Mouse (Mus musculus) liver, embryonic 14.5 days (tissue): Measurements from ENCODE around the gene Ccdc63. TPM values are rescaled to one million over a fixed set of nuclear protein-coding genes. Genes with fewer than 3 reads are reported as not detected.

ENCODE experiments used
- ATAC-seq: fragments of 200-750 bp; cut with Nextera tagmentation; 2 replicates; pipeline ENCODE4 v1.8.0; 2017; ENCODE audit warnings: moderate number of reproducible peaks, mild to moderate bottlenecking, moderate library complexity; ENCODE audit not compliant: insufficient read depth
- DNase-seq, 3 experiments: peaks; one replicate each; pipeline ENCODE4 v3.0.0-alpha.2; 2012 to 2013; ENCODE audit warnings: low read depth in 3 of 3, low spot score in 3 of 3
- H3K27ac ChIP-seq: fragments of 300-500 bp; sonication (generic); 2 replicates; pipeline ENCODE4 v1.5.1; 2014; ENCODE audit warnings: moderate library complexity, mild to moderate bottlenecking, control low read depth, inconsistent platforms
- H3K27me3 ChIP-seq: fragments of 300-500 bp; sonication (generic); 2 replicates; pipeline ENCODE4 v1.6.1; 2014; ENCODE audit warnings: mild to moderate bottlenecking, low read length, moderate library complexity; ENCODE audit not compliant: control insufficient read depth, insufficient read depth
- H3K36me3 ChIP-seq: fragments of 300-500 bp; sonication (generic); replicated peaks from 2 replicates; pipeline ENCODE4 v1.6.1; 2014; ENCODE audit warnings: low read depth; ENCODE audit not compliant: control insufficient read depth, insufficient read depth
- H3K4me1 ChIP-seq, 2 experiments: fragments of 200-500 bp in 1 of 2; fragments of 300-500 bp in 1 of 2; sonication (generic) in 1 of 2; replicated peaks; 2 replicates each; pipeline ENCODE4 v1.6.1; 2012 to 2014; ENCODE audit warnings: antibody characterized with exemption in 1 of 2, inconsistent platforms in 1 of 2, low read length in 1 of 2; ENCODE audit not compliant: control insufficient read depth in 2 of 2, insufficient read depth in 2 of 2
- H3K4me2 ChIP-seq: fragments of 300-500 bp; sonication (generic); 2 replicates; pipeline ENCODE4 v1.6.1; 2014; ENCODE audit warnings: low read depth, mild to moderate bottlenecking, control low read depth, moderate library complexity
- H3K4me3 ChIP-seq, 2 experiments: fragments of 200-500 bp in 1 of 2; fragments of 300-500 bp in 1 of 2; sonication (generic) in 1 of 2; 2 replicates each; pipeline ENCODE4 v1.5.1; 2012 to 2014; ENCODE audit warnings: low read depth in 2 of 2, low read length in 2 of 2, mild to moderate bottlenecking in 2 of 2, control low read depth in 1 of 2, inconsistent platforms in 1 of 2, moderate library complexity in 1 of 2; ENCODE audit not compliant: insufficient read depth in 1 of 2
- H3K9ac ChIP-seq: fragments of 300-500 bp; sonication (generic); replicated peaks from 2 replicates; pipeline ENCODE4 v1.6.1; 2014; ENCODE audit warnings: mild to moderate bottlenecking, control low read depth, moderate library complexity
- H3K9me3 ChIP-seq: fragments of 300-500 bp; sonication (generic); 2 replicates; pipeline ENCODE4 v1.6.1; 2016; ENCODE audit warnings: low read length, mixed read lengths; ENCODE audit not compliant: control insufficient read depth
- CTCF ChIP-seq: IDR thresholded peaks from 2 replicates; pipeline ENCODE4 v1.5.1; 2016; ENCODE audit warnings: antibody characterized with exemption, low read depth, control low read depth
- EP300 ChIP-seq: IDR thresholded peaks from 2 replicates; pipeline ENCODE4 v1.6.1; 2016; ENCODE audit warnings: antibody characterized with exemption, low read depth
- WGBS: fragments of 180-500 bp; shearing (Covaris S2); extraction: QIAGEN DNeasy Blood & Tissue Kit; methylation state at CpG from one replicate; pipeline ENCODE4 v1.1.7; 2014; ENCODE audit not compliant: insufficient replicate concordance; 5-methylcytosine and 5-hydroxymethylcytosine counted together
- polyA plus RNA-seq, 2 experiments: library from polyadenylated mRNA; depleted of rRNA in 1 of 2; stranded (reverse) in 1 of 2; unstranded in 1 of 2; fragments of >200 nt; fragmentation: Nextera tagmentation in 1 of 2; extraction: Ambion mirVana in 1 of 2; gene quantifications; 2 replicates each; pipeline versions ENCODE4 v1.2.1 to v1.2.3; 2012 to 2014

The Ccdc63 gene
- polyA plus RNA-seq, 2 experiments, result 0.13 TPM; not detected in 1

- Histone ChIP-seq H3K27me3 (no peaks in the 10 kb centered on the region; the same call in 1 of the 2 replicates), H3K4me3 (no peak overlapping the region), H3K9ac (no peak overlapping the region), H3K27ac (no peak overlapping the region), H3K4me2 (no peak overlapping the region), H3K4me1 (no peaks in the 10 kb centered on the region; a peak in 1 of 4 replicates), H3K9me3 (no peaks in the 10 kb centered on the region), H3K36me3 (no peaks in the 10 kb centered on the region)
- WGBS, result 63% methylated on average over 6 of the region's 6 CpGs
- no peak for TF ChIP-seq EP300
- no peak for TF ChIP-seq CTCF
- ATAC-seq, result no peak
- no peak for DNase-seq
Observed at GRCm38 (mm10) chr5:122106212-122106611, 34.4 kb downstream of the Ccdc63 start.

GRCm38 (mm10) chr5:122104981-122105380 is 35.6 kb downstream of the Ccdc63 start:
- WGBS, result 60% methylated on average over 9 of the region's 9 CpGs
- Histone ChIP-seq H3K4me1 (no peaks in the 10 kb centered on the region; a peak in 1 of 4 replicates), H3K36me3 (no peaks in the 10 kb centered on the region), H3K9me3 (no peaks in the 10 kb centered on the region), H3K4me3 (no peak overlapping the region), H3K27me3 (peaks cover 7% of the 10 kb centered on the region), H3K4me2 (no peak overlapping the region), H3K9ac (no peak overlapping the region), H3K27ac (no peak overlapping the region)
- no peak for ATAC-seq
- DNase-seq, result no peak
- no peak for TF ChIP-seq CTCF
- no peak for TF ChIP-seq EP300

DNA sequence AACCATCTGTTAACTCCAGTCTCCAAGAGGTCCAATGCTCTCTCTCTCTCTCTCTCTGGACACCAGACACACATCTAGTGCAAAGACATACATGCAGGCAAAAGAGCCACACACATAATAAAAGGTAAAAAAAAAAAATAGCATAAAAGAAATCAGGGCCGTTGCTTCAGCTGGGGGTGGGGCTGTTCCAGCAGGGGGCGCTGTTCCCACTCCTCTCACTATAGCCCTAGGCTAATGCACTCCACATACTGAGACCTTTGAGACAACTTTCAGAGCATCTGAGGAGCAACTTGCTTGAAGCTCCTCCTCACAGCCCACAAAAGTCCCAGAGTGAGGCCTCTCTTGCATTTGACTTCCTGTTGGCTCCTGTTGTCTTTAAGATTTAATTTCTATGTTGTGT is 36.4 kb downstream of the Ccdc63 start:
- H3K4me1 ChIP-seq, result no peaks in the 10 kb centered on the region
- H3K4me2 ChIP-seq, result no peak overlapping the region
- WGBS, result 17% methylated on average over 2 of the region's 2 CpGs
- TF ChIP-seq EP300 (no peak), CTCF (peak; percentile 88)
- H3K9ac ChIP-seq, result no peak overlapping the region
- DNase-seq (peak in 1 of 3 experiments; percentile 16), ATAC-seq (no peak)
- no peaks in the 10 kb centered on the region for H3K36me3 ChIP-seq
- no peak overlapping the region for H3K27ac ChIP-seq
- no peak overlapping the region for H3K4me3 ChIP-seq
- H3K9me3 ChIP-seq, result no peaks in the 10 kb centered on the region
- peaks cover 9% of the 10 kb centered on the region for H3K27me3 ChIP-seq

DNA sequence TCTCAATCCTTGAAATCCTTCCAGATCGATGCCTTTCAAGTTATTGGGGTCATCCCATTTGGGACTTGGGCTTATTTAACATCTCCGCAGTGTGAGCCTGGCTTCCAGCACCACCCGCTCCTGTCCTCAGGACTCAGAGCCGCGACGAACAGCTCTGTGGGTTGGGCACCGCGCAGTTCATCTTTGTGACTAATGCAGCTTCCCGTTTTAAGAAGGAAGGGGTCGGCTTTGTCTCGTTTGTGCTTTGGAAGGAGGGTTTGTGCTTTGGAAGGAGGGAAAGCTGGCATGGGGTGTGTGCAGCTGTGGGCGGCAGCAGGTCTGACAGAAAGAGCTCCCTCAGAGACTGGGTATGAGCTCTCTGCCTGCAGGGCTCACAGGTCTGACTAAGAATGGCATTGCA is 37.5 kb downstream of the Ccdc63 start:
- H3K4me1 ChIP-seq, result no peaks in the 10 kb centered on the region
- TF ChIP-seq EP300, result no peak
- no peak for TF ChIP-seq CTCF
- H3K36me3 ChIP-seq, result no peaks in the 10 kb centered on the region
- no peak overlapping the region for H3K9ac ChIP-seq
- H3K27me3 ChIP-seq, result peaks cover 9% of the 10 kb centered on the region
- WGBS, result 21% methylated on average over 12 of the region's 12 CpGs
- no peak overlapping the region for H3K4me2 ChIP-seq
- ATAC-seq (no peak), DNase-seq (no peak)
- no peak overlapping the region for H3K4me3 ChIP-seq
- no peaks in the 10 kb centered on the region for H3K9me3 ChIP-seq
- no peak overlapping the region for H3K27ac ChIP-seq

DNA sequence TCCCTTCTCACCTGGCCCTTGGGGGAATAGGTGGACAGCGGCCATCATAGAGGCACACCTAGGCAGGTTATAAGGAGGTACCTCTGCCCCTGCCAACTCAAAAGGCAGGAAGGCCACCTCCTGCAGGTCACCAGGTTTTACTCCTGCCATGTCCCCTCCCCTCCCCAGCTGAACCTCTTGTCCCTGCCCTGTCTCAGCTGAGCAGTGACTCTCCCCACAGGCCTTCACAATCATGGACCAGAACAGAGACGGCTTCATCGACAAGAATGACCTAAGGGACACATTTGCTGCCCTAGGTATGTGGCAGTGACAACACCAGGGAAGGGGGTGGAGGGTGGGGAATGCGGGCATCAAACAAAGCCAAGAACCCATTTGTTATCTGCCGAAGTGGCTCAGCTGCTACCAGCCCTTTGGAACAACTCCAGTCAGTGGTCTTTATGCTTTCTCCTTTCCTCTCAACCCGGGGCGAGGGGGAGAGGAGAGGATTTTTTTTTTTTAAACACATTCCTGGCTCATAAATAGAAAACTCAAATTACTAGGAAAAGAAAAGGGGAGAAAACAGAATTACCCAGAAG is 38.1 kb downstream of the Ccdc63 start:
- TF ChIP-seq EP300 (no peak), CTCF (no peak)
- Histone ChIP-seq H3K27me3 (peaks cover 9% of the 10 kb centered on the region), H3K36me3 (no peaks in the 10 kb centered on the region), H3K4me3 (no peak overlapping the region), H3K9me3 (no peaks in the 10 kb centered on the region), H3K4me1 (no peaks in the 10 kb centered on the region), H3K9ac (no peak overlapping the region), H3K27ac (no peak overlapping the region), H3K4me2 (no peak overlapping the region)
- ATAC-seq (no peak), DNase-seq (no peak)
- WGBS, result 30% methylated on average over 6 of the region's 7 CpGs
